Mouse (Mus musculus) heart, adult 2 months (tissue): ENCODE measurements around the gene Fam20c.

Source experiments
- CTCF ChIP-seq: fragments of 200-600 bp; IDR thresholded peaks from 2 replicates; pipeline ENCODE4 v1.8.1; 2022; ENCODE audit warnings: antibody characterized with exemption, mild to moderate bottlenecking, moderate library complexity
- POLR2A ChIP-seq: fragments of 200-500 bp; IDR thresholded peaks from 2 replicates; pipeline ENCODE4 v1.6.1; 2011; ENCODE audit warnings: mild to moderate bottlenecking, low read depth, low read length, control low read depth; ENCODE audit not compliant: insufficient read depth

GRCm38 (mm10) chr5:138707367-138707766 is 46.9 kb upstream of the Fam20c start:
- TF ChIP-seq CTCF (no peak), POLR2A (no peak)
